Mouse (Mus musculus): Measurements from ENCODE around the gene Gm8947.
"Not testable (repeated sequence)": the region's sequence is repeated elsewhere in the genome, so short reads cannot be mapped to it uniquely, and the experiment has no call there.

GRCm38 (mm10) chr1:151192739-151193138 is 563 bp downstream of the Gm8947 start:
- TF ChIP-seq CTCF, POLR2A (IDR thresholded peaks at IDR 0.05; ENCODE audit: insufficient read depth, low read depth, low read length): not testable (repeated sequence)

Data from olfactory bulb, adult 2 months (tissue).